Mouse (Mus musculus): Measurements from ENCODE around the gene Fam114a2. TPM values are rescaled to one million over a fixed set of nuclear protein-coding genes. Genes with fewer than 3 reads are reported as not detected.

The Fam114a2 gene
- polyA plus RNA-seq, 1 experiment, result 28.7 TPM

- no peaks in the 10 kb centered on the region for H3K79me2 ChIP-seq (ENCODE audit: control insufficient read depth, insufficient read depth)
- H3K4me2 ChIP-seq (ENCODE audit: low read depth), result no peak overlapping the region
- TF ChIP-seq REST (IDR thresholded peaks at IDR 0.05; ENCODE audit: insufficient read depth, insufficient read length), result no peak
- no peak for TF ChIP-seq TCF3 (IDR thresholded peaks at IDR 0.05; ENCODE audit: insufficient read length, low read depth)
- no peak for TF ChIP-seq MYOD1 (IDR thresholded peaks at IDR 0.05; ENCODE audit: control insufficient read depth in 1 of 3, insufficient read length in 2 of 3, low read depth in 2 of 3)
- no peak for TF ChIP-seq POLR2A (IDR thresholded peaks at IDR 0.05; ENCODE audit: insufficient read length, low read depth)
- H3K27me3 ChIP-seq (ENCODE audit: control insufficient read depth, insufficient read depth, insufficient read length), result no peaks in the 10 kb centered on the region
- H3K36me3 ChIP-seq (ENCODE audit: control insufficient read depth, insufficient read depth), result peaks cover 11% of the 10 kb centered on the region
- no peak overlapping the region for H3K4me3 ChIP-seq
- no peak overlapping the region for H3ac ChIP-seq (ENCODE audit: control insufficient read depth, insufficient read length)
These were observed 20.7 kb downstream of the Fam114a2 start for GRCm38 (mm10) chr11:57497701-57498100.

- Histone ChIP-seq H3ac (ENCODE audit: control insufficient read depth, insufficient read length) (no peak overlapping the region), H3K36me3 (ENCODE audit: control insufficient read depth, insufficient read depth) (peaks cover 13% of the 10 kb centered on the region), H3K4me2 (ENCODE audit: low read depth) (no peak overlapping the region), H3K4me3 (no peak overlapping the region), H3K79me2 (ENCODE audit: control insufficient read depth, insufficient read depth) (no peaks in the 10 kb centered on the region), H3K27me3 (ENCODE audit: control insufficient read depth, insufficient read depth, insufficient read length) (no peaks in the 10 kb centered on the region)
- TF ChIP-seq POLR2A (IDR thresholded peaks at IDR 0.05; ENCODE audit: insufficient read length, low read depth), result no peak
- no peak for TF ChIP-seq MYOG (IDR thresholded peaks at IDR 0.05; ENCODE audit: control insufficient read depth in 1 of 3, insufficient read depth in 1 of 3, insufficient read length in 2 of 3, low read depth in 2 of 3)
- no peak for TF ChIP-seq TCF3 (IDR thresholded peaks at IDR 0.05; ENCODE audit: insufficient read length, low read depth)
- no peak for TF ChIP-seq USF1 (IDR thresholded peaks at IDR 0.05; ENCODE audit: low read depth)
- TF ChIP-seq MAX (IDR thresholded peaks at IDR 0.05; ENCODE audit: low read depth), result no peak
- no peak for TF ChIP-seq E2F4 (IDR thresholded peaks at IDR 0.05; ENCODE audit: insufficient read depth)
- no peak for TF ChIP-seq REST (IDR thresholded peaks at IDR 0.05; ENCODE audit: insufficient read depth, insufficient read length)
These were observed 21.9 kb downstream of the Fam114a2 start for GRCm38 (mm10) chr11:57496462-57497039.

GRCm38 (mm10) chr11:57488436-57488835 lies 30.0 kb downstream of the Fam114a2 start:
- TF ChIP-seq TCF12 (IDR thresholded peaks at IDR 0.05; ENCODE audit: insufficient read depth, poor library complexity, severe bottlenecking) (no peak), POLR2A (IDR thresholded peaks at IDR 0.05; ENCODE audit: insufficient read length, low read depth) (no peak), POLR2AphosphoS2 (IDR thresholded peaks at IDR 0.05; ENCODE audit: insufficient read length, low read depth) (no peak), MAX (IDR thresholded peaks at IDR 0.05; ENCODE audit: low read depth) (no peak), REST (IDR thresholded peaks at IDR 0.05; ENCODE audit: insufficient read depth, insufficient read length) (no peak), USF1 (IDR thresholded peaks at IDR 0.05; ENCODE audit: low read depth) (no peak), E2F4 (IDR thresholded peaks at IDR 0.05; ENCODE audit: insufficient read depth) (no peak), SRF (IDR thresholded peaks at IDR 0.05; ENCODE audit: control insufficient read depth, insufficient read length, low read depth) (no peak), CEBPB (IDR thresholded peaks at IDR 0.05; ENCODE audit: insufficient read depth, poor library complexity, severe bottlenecking) (no peak), MYOD1 (IDR thresholded peaks at IDR 0.05; ENCODE audit: control insufficient read depth in 1 of 3, insufficient read length in 2 of 3, low read depth in 2 of 3) (no peak), TCF3 (IDR thresholded peaks at IDR 0.05; ENCODE audit: insufficient read length, low read depth) (no peak), MYOG (IDR thresholded peaks at IDR 0.05; ENCODE audit: control insufficient read depth in 1 of 3, insufficient read depth in 1 of 3, insufficient read length in 2 of 3, low read depth in 2 of 3) (no peak)
- Histone ChIP-seq H3K4me2 (ENCODE audit: low read depth) (no peak overlapping the region), H3K79me2 (ENCODE audit: control insufficient read depth, insufficient read depth) (no peaks in the 10 kb centered on the region), H3ac (ENCODE audit: control insufficient read depth, insufficient read length) (no peak overlapping the region), H3K36me3 (ENCODE audit: control insufficient read depth, insufficient read depth) (peaks cover 9% of the 10 kb centered on the region), H3K27me3 (ENCODE audit: control insufficient read depth, insufficient read depth, insufficient read length) (no peaks in the 10 kb centered on the region), H3K4me3 (no peak overlapping the region)

GRCm38 (mm10) chr11:57478077-57478476 lies 40.3 kb downstream of the Fam114a2 start:
- TF ChIP-seq CEBPB (IDR thresholded peaks at IDR 0.05; ENCODE audit: insufficient read depth, poor library complexity, severe bottlenecking) (no peak), E2F4 (IDR thresholded peaks at IDR 0.05; ENCODE audit: insufficient read depth) (no peak), TCF12 (IDR thresholded peaks at IDR 0.05; ENCODE audit: insufficient read depth, poor library complexity, severe bottlenecking) (no peak), MYOD1 (IDR thresholded peaks at IDR 0.05; ENCODE audit: control insufficient read depth in 1 of 3, insufficient read length in 2 of 3, low read depth in 2 of 3) (no peak), POLR2AphosphoS2 (IDR thresholded peaks at IDR 0.05; ENCODE audit: insufficient read length, low read depth) (no peak), TCF3 (IDR thresholded peaks at IDR 0.05; ENCODE audit: insufficient read length, low read depth) (no peak), USF1 (IDR thresholded peaks at IDR 0.05; ENCODE audit: low read depth) (no peak), MAX (IDR thresholded peaks at IDR 0.05; ENCODE audit: low read depth) (no peak), POLR2A (IDR thresholded peaks at IDR 0.05; ENCODE audit: insufficient read length, low read depth) (no peak), MYOG (IDR thresholded peaks at IDR 0.05; ENCODE audit: control insufficient read depth in 1 of 3, insufficient read depth in 1 of 3, insufficient read length in 2 of 3, low read depth in 2 of 3) (no peak), REST (IDR thresholded peaks at IDR 0.05; ENCODE audit: insufficient read depth, insufficient read length) (no peak), SRF (IDR thresholded peaks at IDR 0.05; ENCODE audit: control insufficient read depth, insufficient read length, low read depth) (no peak)
- Histone ChIP-seq H3ac (ENCODE audit: control insufficient read depth, insufficient read length) (no peak overlapping the region), H3K4me2 (ENCODE audit: low read depth) (no peak overlapping the region), H3K27me3 (ENCODE audit: control insufficient read depth, insufficient read depth, insufficient read length) (no peaks in the 10 kb centered on the region), H3K4me3 (no peak overlapping the region), H3K79me2 (ENCODE audit: control insufficient read depth, insufficient read depth) (no peaks in the 10 kb centered on the region), H3K36me3 (ENCODE audit: control insufficient read depth, insufficient read depth) (no peaks in the 10 kb centered on the region)

GRCm38 (mm10) chr11:57475119-57475518 lies 43.3 kb downstream of the Fam114a2 start:
- no peaks in the 10 kb centered on the region for H3K79me2 ChIP-seq (ENCODE audit: control insufficient read depth, insufficient read depth)
- H3K4me2 ChIP-seq (ENCODE audit: low read depth), result no peak overlapping the region
- H3K36me3 ChIP-seq (ENCODE audit: control insufficient read depth, insufficient read depth), result no peaks in the 10 kb centered on the region
- TF ChIP-seq E2F4 (IDR thresholded peaks at IDR 0.05; ENCODE audit: insufficient read depth) (no peak), MAX (IDR thresholded peaks at IDR 0.05; ENCODE audit: low read depth) (no peak), REST (IDR thresholded peaks at IDR 0.05; ENCODE audit: insufficient read depth, insufficient read length) (no peak), USF1 (IDR thresholded peaks at IDR 0.05; ENCODE audit: low read depth) (no peak), POLR2AphosphoS2 (IDR thresholded peaks at IDR 0.05; ENCODE audit: insufficient read length, low read depth) (no peak), MYOG (IDR thresholded peaks at IDR 0.05; ENCODE audit: control insufficient read depth in 1 of 3, insufficient read depth in 1 of 3, insufficient read length in 2 of 3, low read depth in 2 of 3) (no peak), TCF3 (IDR thresholded peaks at IDR 0.05; ENCODE audit: insufficient read length, low read depth) (no peak)
- no peaks in the 10 kb centered on the region for H3K27me3 ChIP-seq (ENCODE audit: control insufficient read depth, insufficient read depth, insufficient read length)
- H3K4me3 ChIP-seq, result no peak overlapping the region
- H3ac ChIP-seq (ENCODE audit: control insufficient read depth, insufficient read length), result no peak overlapping the region
